Mouse (Mus musculus) embryonic fibroblast, embryonic 13.5 days (primary cell): Measurements from ENCODE around the gene Frmd4a.

ENCODE experiments used
- CTCF ChIP-seq: IDR thresholded peaks from 2 replicates; pipeline ENCODE4 v1.5.1; 2011; ENCODE audit warnings: mild to moderate bottlenecking, control low read depth, low read length, moderate library complexity, borderline replicate concordance; ENCODE audit not compliant: insufficient read depth
- POLR2A ChIP-seq: IDR thresholded peaks from 2 replicates; pipeline ENCODE4 v1.6.1; 2011; ENCODE audit warnings: low read depth, mild to moderate bottlenecking, control low read depth, low read length, moderate library complexity

- TF ChIP-seq CTCF (no peak), POLR2A (no peak)
Measured at GRCm38 (mm10) chr2:4335881-4336280, 318.4 kb downstream of the Frmd4a start.
